Mouse (Mus musculus) small intestine, adult 2 months (tissue): ENCODE results near the gene Ifit2.
"Not testable (repeated sequence)": the region's sequence is repeated elsewhere in the genome, so short reads cannot be mapped to it uniquely, and the experiment has no call there.

ENCODE experiments used
- CTCF ChIP-seq: fragments of 200-500 bp; IDR thresholded peaks from 2 replicates; pipeline ENCODE4 v1.5.1; 2012; ENCODE audit warnings: low read depth, mild to moderate bottlenecking, control low read depth, inconsistent platforms, low read length, moderate library complexity, mixed read lengths; ENCODE audit not compliant: insufficient replicate concordance, insufficient read length; ENCODE audit errors: extremely low read depth
- POLR2A ChIP-seq: fragments of 200-500 bp; IDR thresholded peaks from 2 replicates; pipeline ENCODE4 v1.6.1; 2012; ENCODE audit warnings: low read depth, mild to moderate bottlenecking, control low read depth, inconsistent platforms, low read length, moderate library complexity

DNA sequence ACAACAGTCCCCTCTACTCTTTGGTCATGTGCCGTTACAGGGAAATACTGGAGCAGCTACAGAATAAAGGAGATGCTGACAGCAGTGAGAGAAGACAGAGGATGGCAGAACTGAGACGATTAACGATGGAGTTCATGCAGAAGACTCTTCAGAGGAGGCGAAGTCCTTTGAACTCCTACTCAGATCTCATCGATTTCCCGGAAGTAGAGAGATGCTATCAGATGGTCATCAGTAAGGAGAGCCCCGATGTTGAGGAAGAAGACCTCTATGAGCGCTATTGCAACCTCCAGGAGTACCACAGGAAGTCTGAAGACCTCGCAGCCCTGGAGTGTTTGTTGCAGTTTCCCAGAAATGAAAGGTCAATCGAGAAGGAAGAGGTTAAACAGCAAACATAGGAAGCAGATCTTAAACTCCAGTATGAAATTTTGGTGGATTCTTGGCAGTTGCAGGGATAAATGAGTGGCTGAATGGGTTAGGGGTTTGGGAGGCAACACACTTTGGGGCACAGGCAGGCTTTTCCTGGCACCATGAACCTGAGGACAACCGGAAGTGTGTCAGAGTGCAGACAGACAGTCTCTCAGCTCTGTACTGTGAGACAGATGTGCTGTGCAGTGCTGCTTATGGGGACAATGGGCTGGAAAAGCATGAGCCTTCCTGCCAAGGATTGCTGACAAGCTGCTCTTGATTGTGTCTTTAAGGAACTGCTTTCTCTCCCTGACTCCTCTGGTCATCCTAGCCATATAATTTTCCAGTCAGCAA, 61.9 kb downstream of the Ifit2 start:
- TF ChIP-seq CTCF, POLR2A: not testable (repeated sequence)
